Mouse (Mus musculus) spleen, adult 2 months (tissue): ENCODE measurements at regions not wholly inside any gene's neighbourhood (a gene's known extent, or its start where the extent isn't known, plus 50 kb on each side); places are given as distances from the start of the nearest gene placed in this dataset.
"Not testable (repeated sequence)": the region's sequence is repeated elsewhere in the genome, so short reads cannot be mapped to it uniquely, and the experiment has no call there.

Source experiments
- DNase-seq, 2 experiments: peaks; one replicate each; pipeline versions ENCODE4 v3.0.0 to v3.0.0-alpha.2; 2012 to 2021; ENCODE audit warnings: low spot score in 2 of 2, low read depth in 1 of 2
- H3K27ac ChIP-seq: fragments of 200-500 bp; 2 replicates; pipeline ENCODE4 v1.5.1; 2012; ENCODE audit warnings: low read length, inconsistent platforms; ENCODE audit not compliant: insufficient read depth
- H3K27me3 ChIP-seq: fragments of 200-500 bp; 2 replicates; pipeline ENCODE4 v1.6.1; 2012; ENCODE audit warnings: mild to moderate bottlenecking, moderate library complexity, low read length, inconsistent platforms; ENCODE audit not compliant: control insufficient read depth, insufficient read depth
- H3K36me3 ChIP-seq: fragments of 200-500 bp; 2 replicates; pipeline ENCODE4 v1.6.1; 2012; ENCODE audit warnings: mild to moderate bottlenecking, low read length, inconsistent platforms; ENCODE audit not compliant: control insufficient read depth, insufficient read depth
- H3K4me1 ChIP-seq: fragments of 200-500 bp; 2 replicates; pipeline ENCODE4 v1.6.1; 2011; ENCODE audit warnings: inconsistent platforms; ENCODE audit not compliant: control insufficient read depth, insufficient read depth, insufficient read length
- H3K4me3 ChIP-seq: fragments of 200-500 bp; 2 replicates; pipeline ENCODE4 v1.5.1; 2011; ENCODE audit warnings: mild to moderate bottlenecking, inconsistent platforms; ENCODE audit not compliant: insufficient read depth, insufficient read length; ENCODE audit errors: extremely low read depth
- CTCF ChIP-seq: fragments of 200-500 bp; IDR thresholded peaks from 2 replicates; pipeline ENCODE4 v1.5.1; 2011; ENCODE audit warnings: mild to moderate bottlenecking, inconsistent platforms; ENCODE audit not compliant: insufficient read depth, insufficient read length, insufficient replicate concordance; ENCODE audit errors: extremely low read depth
- POLR2A ChIP-seq: fragments of 200-500 bp; IDR thresholded peaks from 2 replicates; pipeline ENCODE4 v1.6.1; 2011; ENCODE audit warnings: low read depth, low read length, inconsistent platforms
- WGBS: fragments of 180-500 bp; shearing (Covaris S2); methylation state at CpG from one replicate; pipeline ENCODE4 v1.1.7; 2018; 5-methylcytosine and 5-hydroxymethylcytosine counted together

DNA sequence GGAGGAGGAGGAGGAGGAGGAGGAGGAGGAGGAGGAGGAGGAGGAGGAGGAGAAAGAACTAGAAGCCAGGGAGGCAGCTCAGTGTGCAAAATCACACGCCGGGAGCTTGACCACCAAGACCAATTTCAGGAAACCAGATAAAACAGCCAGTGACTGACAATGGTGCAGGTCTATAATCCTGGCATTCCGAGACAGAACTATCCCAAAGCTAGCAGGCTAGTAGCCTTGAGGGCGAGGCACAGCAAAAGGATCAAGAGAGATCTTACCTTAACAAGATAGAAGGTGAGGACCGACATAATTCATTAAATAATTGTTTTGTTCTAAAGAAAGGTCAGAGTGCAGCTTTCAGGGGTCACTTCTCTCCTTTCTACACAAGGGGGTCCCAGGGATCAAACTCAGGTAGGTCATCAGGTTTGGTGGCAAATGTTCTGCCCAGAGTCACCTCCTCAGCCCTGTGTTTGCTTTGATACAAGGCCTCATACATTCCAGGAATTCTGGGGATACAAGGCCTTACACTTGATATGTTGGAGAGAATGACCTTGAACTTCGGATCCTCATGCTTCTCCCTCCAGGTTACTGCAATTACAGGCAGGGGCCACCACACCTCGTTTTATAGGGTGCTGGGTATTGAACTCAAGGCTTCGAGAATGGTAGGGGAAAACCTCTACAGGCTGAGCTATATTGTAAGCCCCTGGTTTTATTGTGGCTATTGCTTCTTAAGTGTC is 54.2 kb upstream of the Jarid2 start:
- no peak for DNase-seq
- H3K36me3 ChIP-seq: no peaks in the 10 kb centered on the region
- no peaks in the 10 kb centered on the region for H3K27me3 ChIP-seq
- no peak for TF ChIP-seq CTCF
- WGBS: 82% methylated on average over 8 of the region's 8 CpGs
- H3K4me1 ChIP-seq: no peaks in the 10 kb centered on the region
- H3K27ac ChIP-seq: no peak overlapping the region
- no peak overlapping the region for H3K4me3 ChIP-seq

- WGBS: 88% methylated on average over 6 of the region's 6 CpGs
- H3K36me3 ChIP-seq: no peaks in the 10 kb centered on the region
Measured at GRCm38 (mm10) chr13:44676041-44676440, 53.2 kb upstream of the Jarid2 start.

GRCm38 (mm10) chr13:44678121-44678520 is 51.2 kb upstream of the Jarid2 start:
- no peak overlapping the region for H3K27ac ChIP-seq
- WGBS: 90% methylated on average over 3 of the region's 3 CpGs

More at GRCm38 (mm10) chr13:44676041-44676440, 53.2 kb upstream of the Jarid2 start:
- DNase-seq: no peak
- TF ChIP-seq CTCF: no peak
- no peak for TF ChIP-seq POLR2A
- Histone ChIP-seq H3K4me1 (no peaks in the 10 kb centered on the region), H3K4me3 (no peak overlapping the region), H3K27ac (no peak overlapping the region), H3K27me3 (no peaks in the 10 kb centered on the region)

DNA sequence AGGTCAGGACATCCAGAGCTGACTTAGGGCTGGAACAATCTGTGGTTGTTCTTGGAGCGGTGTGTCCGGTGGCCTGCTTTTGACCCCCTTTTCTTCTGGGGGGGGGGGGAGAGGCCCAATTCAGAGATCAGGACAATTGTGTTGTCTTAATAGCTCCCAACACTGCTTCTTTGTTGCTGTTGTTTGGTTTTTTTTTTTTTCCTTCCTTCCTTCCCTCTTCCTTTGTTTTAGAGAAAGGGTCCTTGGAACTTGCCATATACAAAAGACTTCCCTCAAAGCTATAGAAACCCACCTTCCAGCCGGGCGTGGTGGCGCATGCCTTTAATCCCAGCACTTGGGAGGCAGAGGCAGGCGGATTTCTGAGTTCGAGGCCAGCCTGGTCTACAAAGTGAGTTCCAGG is 49.8 kb upstream of the Jarid2 start:
- not testable (repeated sequence) for H3K4me1 ChIP-seq, H3K27me3 ChIP-seq, H3K27ac ChIP-seq, DNase-seq, H3K4me3 ChIP-seq, H3K36me3 ChIP-seq
- 95% methylated on average over 7 of the region's 7 CpGs for WGBS

More at GRCm38 (mm10) chr13:44678121-44678520, 51.2 kb upstream of the Jarid2 start:
- Histone ChIP-seq H3K4me1 (no peaks in the 10 kb centered on the region), H3K4me3 (no peak overlapping the region), H3K36me3 (no peaks in the 10 kb centered on the region), H3K27me3 (no peaks in the 10 kb centered on the region)
- DNase-seq: no peak
- TF ChIP-seq POLR2A: no peak
- no peak for TF ChIP-seq CTCF
